Mouse (Mus musculus) layer of hippocampus, adult 18-20 months (tissue): Measurements from ENCODE around the gene Aurkaip1. TPM values are rescaled to one million over a fixed set of nuclear protein-coding genes. Genes with fewer than 3 reads are reported as not detected.
A peak's percentile ranks its signal among the peaks of the same experiment; 100 is the strongest.

Experiments
- DNase-seq, 2 experiments: peaks; one replicate each; pipeline ENCODE4 v3.0.0; 2022; ENCODE audit warnings: low spot score in 2 of 2
- total RNA-seq, 2 experiments: library from RNA; stranded (reverse); gene quantifications; 2 replicates each; pipeline ENCODE4 v1.2.3; 2021

Aurkaip1 gene
- total RNA-seq, 2 experiments from 2014 or later = 97.4 to 106 TPM

GRCm38 (mm10) chr4:155823443-155823842 is 7.6 kb upstream of the Aurkaip1 start:
- no peak for DNase-seq

GRCm38 (mm10) chr4:155829866-155830265 is 1.2 kb upstream of the Aurkaip1 start:
- no peak for DNase-seq

- DNase-seq = no peak
Observed at GRCm38 (mm10) chr4:155830596-155830995, 476 bp upstream of the Aurkaip1 start.

DNA sequence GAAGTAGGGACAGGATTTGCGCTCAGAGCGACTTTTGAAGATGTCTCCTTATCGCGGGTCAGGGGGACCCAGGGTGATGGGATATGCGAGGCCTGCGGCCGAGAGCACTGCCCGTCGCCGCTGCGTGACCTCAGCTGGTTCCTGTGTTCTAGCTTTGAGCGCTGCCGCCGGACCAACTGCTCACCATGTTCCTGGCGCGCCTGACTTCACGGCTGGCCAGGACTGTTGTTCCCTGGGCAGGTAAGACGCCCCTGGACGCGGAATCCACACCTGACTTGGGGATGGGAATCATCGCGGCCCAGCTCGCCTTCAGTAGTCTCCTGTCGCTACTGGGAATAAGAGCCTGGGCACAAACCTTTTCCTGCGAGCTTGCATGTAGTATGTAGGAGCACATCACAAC is 759 bp downstream of the Aurkaip1 start:
- DNase-seq = no peak

GRCm38 (mm10) chr4:155832321-155832720 is 1.2 kb downstream of the Aurkaip1 start:
- no peak for DNase-seq

- DNase-seq = no peak
Observed at GRCm38 (mm10) chr4:155833234-155833633, 2.2 kb downstream of the Aurkaip1 start.

DNA sequence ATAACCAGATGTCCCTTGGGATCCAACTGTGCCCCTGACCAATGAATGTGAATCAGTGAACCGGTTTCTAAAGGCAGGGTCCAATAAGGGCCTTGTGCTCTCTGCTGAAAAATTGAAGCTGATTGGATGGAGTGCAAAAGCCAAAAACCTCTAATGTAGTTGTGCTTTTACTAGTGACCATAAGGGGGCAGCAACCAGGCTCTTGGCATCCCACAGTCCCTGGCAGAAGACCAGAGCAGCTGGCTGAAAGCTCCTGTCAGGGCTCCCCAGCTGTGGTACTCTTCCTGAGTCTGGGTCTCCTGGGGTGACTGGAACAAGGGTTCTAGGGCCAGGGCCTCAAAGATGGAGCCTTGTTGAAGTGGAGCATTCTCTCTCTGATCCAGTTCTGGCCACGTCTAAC is 2.8 kb downstream of the Aurkaip1 start:
- DNase-seq = peak; percentile 59 to 84

DNA sequence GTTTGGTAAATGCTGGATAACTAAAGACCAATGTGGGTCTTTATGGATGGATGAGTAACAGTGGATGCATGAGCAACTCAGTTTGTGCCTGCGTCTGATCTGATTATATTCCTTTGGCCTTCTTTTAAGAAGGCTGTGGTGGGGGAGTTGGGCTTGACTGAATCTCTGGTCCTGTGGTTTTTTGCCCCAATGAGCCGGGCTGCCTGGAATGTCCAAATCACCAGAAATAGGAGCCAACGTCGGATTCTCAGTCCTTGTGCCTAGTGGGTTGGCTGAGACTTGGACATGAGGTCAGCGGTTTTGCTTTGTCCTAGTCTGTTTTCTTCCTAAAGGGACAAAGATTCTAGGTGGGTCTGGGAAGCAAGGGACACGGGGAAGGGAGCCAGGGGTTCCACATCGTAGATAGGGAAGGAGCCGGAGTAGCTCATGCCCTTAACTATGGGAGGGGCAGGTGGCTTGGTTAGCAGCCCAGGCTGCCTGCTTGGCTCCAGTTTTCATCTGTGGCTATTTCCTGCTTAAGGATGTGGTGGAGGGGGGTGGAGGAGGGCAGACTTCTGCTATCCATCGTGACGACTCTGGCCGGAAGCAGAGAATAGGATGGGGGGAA is 6.4 kb downstream of the Aurkaip1 start:
- DNase-seq = no peak

- no peak for DNase-seq
Observed at GRCm38 (mm10) chr4:155838187-155839153, 7.4 kb downstream of the Aurkaip1 start.

DNA sequence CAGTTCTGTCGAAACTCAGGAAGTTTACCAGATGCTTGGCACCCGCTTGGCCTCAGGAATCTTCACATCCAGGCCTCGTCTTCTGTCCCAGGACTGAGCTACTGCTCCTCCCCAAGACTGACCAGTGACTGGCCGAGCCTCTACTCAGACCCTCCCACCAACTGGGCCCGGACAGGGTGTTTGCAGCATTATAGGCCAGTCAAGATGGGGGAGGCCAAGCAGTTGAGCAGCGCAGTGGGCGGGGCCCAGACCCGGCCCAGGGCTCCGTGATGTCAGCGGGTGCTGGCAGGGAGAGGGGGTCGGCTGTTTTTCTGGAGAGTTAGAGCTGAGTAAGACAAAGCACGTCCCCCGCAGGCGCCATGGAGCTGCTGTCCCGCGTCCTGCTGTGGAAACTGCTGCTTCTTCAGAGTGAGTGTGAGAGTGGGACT is 8.4 kb downstream of the Aurkaip1 start, which contains the start of gene Mxra8:
Gene Mxra8, plus strand, starts transcription at position 198 of the 428 bp plus-strand sequence.
- DNase-seq = no peak

DNA sequence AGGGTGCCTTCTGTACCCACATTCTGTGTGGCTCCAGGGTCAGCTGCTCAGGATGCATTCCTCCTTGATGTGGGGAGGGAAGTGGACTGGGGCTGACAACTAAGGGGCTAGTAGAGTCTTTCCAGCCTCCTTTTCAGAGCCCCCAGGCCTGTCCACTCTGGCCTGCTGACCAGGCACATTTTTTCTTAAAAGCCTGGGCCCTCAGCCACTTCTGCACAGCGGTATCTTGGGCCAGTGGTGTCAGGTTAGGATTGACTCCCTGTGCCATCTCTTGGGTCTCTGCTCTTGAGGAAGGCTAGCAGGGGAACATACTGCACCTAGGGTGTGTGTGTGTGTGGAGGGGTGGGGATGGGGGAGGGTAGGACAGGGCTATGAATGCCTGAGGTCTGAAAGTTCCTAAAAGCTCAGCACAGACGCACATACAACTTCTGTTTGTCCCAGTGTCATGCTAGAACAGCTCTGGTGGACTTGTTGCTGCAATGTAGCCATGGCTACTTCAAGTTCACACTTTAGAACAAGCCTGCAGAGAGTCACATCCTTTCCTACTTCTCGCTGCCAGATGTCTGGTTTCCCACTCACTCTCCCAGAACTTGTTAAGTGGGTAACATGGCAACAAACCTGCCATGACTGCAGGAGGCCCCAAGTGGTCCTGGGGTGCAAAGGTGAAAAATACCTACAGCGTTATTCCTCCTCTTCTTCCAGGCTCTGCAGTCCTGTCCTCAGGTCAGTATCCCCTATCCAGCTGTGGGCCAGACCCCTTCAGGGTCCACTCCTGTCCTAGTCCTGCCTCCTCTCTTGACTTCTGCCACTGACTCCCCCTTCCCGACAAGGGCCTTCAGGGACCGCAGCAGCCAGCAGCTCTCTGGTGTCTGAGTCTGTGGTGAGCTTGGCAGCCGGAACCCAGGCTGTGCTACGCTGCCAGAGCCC is 9.3 kb downstream of the Aurkaip1 start:
- DNase-seq = no peak

DNA sequence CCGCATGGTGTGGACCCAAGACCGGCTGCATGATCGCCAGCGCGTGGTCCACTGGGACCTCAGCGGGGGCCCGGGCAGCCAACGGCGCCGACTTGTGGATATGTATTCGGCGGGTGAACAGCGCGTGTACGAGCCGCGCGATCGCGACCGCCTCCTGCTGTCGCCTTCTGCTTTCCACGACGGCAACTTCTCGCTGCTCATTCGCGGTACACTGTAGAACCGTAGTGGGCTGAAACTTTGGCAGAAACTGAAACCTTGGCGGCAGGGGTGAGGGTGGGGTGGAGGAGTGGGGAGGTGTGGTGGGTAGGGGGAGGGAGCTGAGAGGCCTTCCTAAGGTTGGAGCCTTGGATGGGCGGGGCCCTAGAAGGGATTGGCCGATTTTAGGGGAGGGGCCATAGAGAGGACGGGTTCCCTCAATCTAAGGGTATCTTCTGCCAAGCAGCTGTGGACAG is 10.0 kb downstream of the Aurkaip1 start:
- no peak for DNase-seq

- no peak for DNase-seq
Observed at GRCm38 (mm10) chr4:155841651-155842270, 10.7 kb downstream of the Aurkaip1 start.

- no peak for DNase-seq
Observed at GRCm38 (mm10) chr4:155843231-155843630, 12.2 kb downstream of the Aurkaip1 start.

- peak; percentile 92 to 95 for DNase-seq
Observed at GRCm38 (mm10) chr4:155846871-155847578, 16.0 kb downstream of the Aurkaip1 start, which contains the start of gene Dvl1. Gene Dvl1, plus strand, starts transcription at chr4:155847402.

- DNase-seq = no peak
Observed at GRCm38 (mm10) chr4:155847591-155848352, 16.7 kb downstream of the Aurkaip1 start.

DNA sequence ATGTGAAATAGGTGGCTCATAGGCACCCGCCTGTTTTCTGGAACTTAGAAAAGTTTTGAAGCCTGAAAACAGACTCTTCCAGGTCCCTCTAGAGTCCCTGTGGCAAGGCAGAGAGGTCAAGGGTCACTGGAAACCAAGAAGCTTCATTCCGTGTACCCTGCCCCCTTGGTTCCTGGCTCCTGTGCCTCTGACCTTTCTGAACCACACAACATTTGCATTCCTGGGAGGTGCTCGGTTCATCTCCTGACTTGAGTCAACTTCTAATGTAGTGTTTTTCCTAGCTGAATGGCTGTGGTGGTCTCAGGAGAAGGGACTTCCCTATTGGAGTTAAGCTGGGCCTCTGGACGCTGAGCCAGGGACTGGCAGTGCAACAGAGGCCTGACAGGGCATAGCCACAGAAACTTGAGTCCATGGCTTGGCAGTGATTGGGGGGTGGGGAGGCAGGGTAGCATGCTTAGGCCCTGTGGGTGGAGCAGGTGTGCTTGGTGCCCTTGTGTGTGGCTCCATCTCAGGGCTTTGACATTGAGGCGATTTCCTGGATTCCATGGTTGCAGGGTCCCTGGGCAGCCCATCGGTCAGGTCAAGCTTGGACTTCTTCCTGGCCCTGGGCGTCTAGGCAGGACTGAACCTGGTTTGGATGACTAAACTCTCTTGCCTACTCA is 17.5 kb downstream of the Aurkaip1 start:
- DNase-seq = no peak

GRCm38 (mm10) chr4:155849391-155849790 is 18.3 kb downstream of the Aurkaip1 start:
- DNase-seq = no peak
